Mouse (Mus musculus): Measurements from ENCODE around the gene Has1.

- TF ChIP-seq POLR2A (IDR thresholded peaks at IDR 0.05; ENCODE audit: low read depth, low read length) (no peak), CTCF (conservative IDR thresholded peaks at IDR 0.05; ENCODE audit: insufficient read depth, insufficient read length, low read depth, low read length) (no peak)
Observed at GRCm38 (mm10) chr17:17829816-17830535, 25.0 kb downstream of the Has1 start.

All from kidney, adult 2 months (tissue).